ENCODE assay signal across 8 mouse cellular contexts in genomic region chr11:78952467-78952866, GRCm38 (mm10). TPM values are rescaled to one million over a fixed set of nuclear protein-coding genes. Genes with fewer than 3 reads are reported as not detected.
DNase-seq lines count a peak whose midpoint lies in the region; ATAC-seq lines count a peak whose summit lies in the region.

No protein-coding gene starts in this region.

- peaks cover 18% of the 10 kb centered on the region for H3K27me3 ChIP-seq in hindbrain, embryonic 15.5 days
- H3K27me3 ChIP-seq in midbrain, embryonic 14.5 days (ENCODE audit: control insufficient read depth, insufficient read depth, low read length), result peaks cover 13% of the 10 kb centered on the region; the same call in 1 of the 2 replicates

- WGBS in hindbrain, embryonic 15.5 days, result 7% methylated on average over 17 of the region's 17 CpGs
- 7% methylated on average over 17 of the region's 17 CpGs for WGBS in midbrain, embryonic 14.5 days

- peak overlapping the region; percentile 52 for H3K4me2 ChIP-seq in hindbrain, embryonic 15.5 days
- H3K4me2 ChIP-seq in midbrain, embryonic 14.5 days (ENCODE audit: low read length), result peak overlapping the region; percentile 43

- H3K4me3 ChIP-seq in hindbrain, embryonic 15.5 days, result peak overlapping the region; percentile 24
- H3K4me3 ChIP-seq in midbrain, embryonic 14.5 days (replicated peaks; ENCODE audit: low read depth, low read length), result peak overlapping the region; percentile 13; the same call in 1 of the 2 replicates

- no peaks in the 10 kb centered on the region for H3K9me3 ChIP-seq in hindbrain, embryonic 15.5 days
- no peaks in the 10 kb centered on the region for H3K9me3 ChIP-seq in midbrain, embryonic 14.5 days (ENCODE audit: control insufficient read depth, low read length)

- H3K4me1 ChIP-seq in hindbrain, embryonic 15.5 days (replicated peaks), result peaks cover 3% of the 10 kb centered on the region; the same call in 1 of the 2 replicates
- H3K4me1 ChIP-seq in midbrain, embryonic 14.5 days (ENCODE audit: control insufficient read depth, insufficient read depth, low read length), result peaks cover 3% of the 10 kb centered on the region; the same call in 1 of the 2 replicates

- H3K27ac ChIP-seq in hindbrain, embryonic 15.5 days (replicated peaks), result no peak overlapping the region
- H3K27ac ChIP-seq in midbrain, embryonic 14.5 days (replicated peaks; ENCODE audit: low read depth, low read length), result no peak overlapping the region

- no peak overlapping the region for H3K9ac ChIP-seq in hindbrain, embryonic 15.5 days
- no peak overlapping the region for H3K9ac ChIP-seq in midbrain, embryonic 14.5 days (replicated peaks; ENCODE audit: low read length)

- ATAC-seq in hindbrain, embryonic 15.5 days (ENCODE audit: low FRiP score, low read depth), result no peak
- ATAC-seq in midbrain, embryonic 14.5 days (ENCODE audit: low FRiP score, low TSS enrichment), result no peak

- DNase-seq in gastrocnemius, postnatal 10 days, result peak; percentile 53
- DNase-seq in gastrocnemius, adult 18-20 months (ENCODE audit: low spot score), result no peak
- peak; percentile 27 for DNase-seq in 416B (ENCODE audit: low read depth)
- peak; percentile 74 for DNase-seq in embryo, embryonic 10.5 days (ENCODE audit: low spot score)
- DNase-seq in midbrain, embryonic 14.5 days, result peak; percentile 49
- no peak for DNase-seq in left cerebral cortex, adult 9 months (ENCODE audit: low spot score in 2 of 2)
- DNase-seq in cerebellum, postnatal 25 days, result no peak

- no peaks in the 10 kb centered on the region for H3K36me3 ChIP-seq in hindbrain, embryonic 15.5 days
- H3K36me3 ChIP-seq in midbrain, embryonic 14.5 days (ENCODE audit: control insufficient read depth, insufficient read depth, low read length), result no peaks in the 10 kb centered on the region

RNA-seq across cellular contexts. Expression of gene Nos2, which starts 31.9 kb away (rescaled TPM):
- total RNA-seq in gastrocnemius, postnatal 10 days (2021), result 1 to 10 TPM; 3.8 to 6.3 TPM
- total RNA-seq in gastrocnemius, adult 18-20 months (2021), result 1 to 10 TPM in 1 of 2 experiments, under 1 TPM in 1; 0.66 to 1.7 TPM
- polyA plus RNA-seq in hindbrain, embryonic 15.5 days (2015; fragmentation: Nextera tagmentation; extraction: Ambion mirVana), result 1.1 and 1.6 TPM in 2 replicates
- 0.85 and 1.3 TPM in 2 replicates for polyA plus RNA-seq in midbrain, embryonic 14.5 days (2014; fragmentation: Nextera tagmentation; extraction: Ambion mirVana)

RNA-seq across cellular contexts. Expression of gene Lgals9, which starts 32.3 kb away (rescaled TPM):
- total RNA-seq in gastrocnemius, postnatal 10 days (2021), result 10 to 100 TPM; 21.6 to 25.8 TPM
- total RNA-seq in gastrocnemius, adult 18-20 months (2021), result 1 to 10 TPM; 6.0 to 9.3 TPM
- 13.4 and 17.0 TPM in 2 replicates for polyA plus RNA-seq in hindbrain, embryonic 15.5 days (2015; fragmentation: Nextera tagmentation; extraction: Ambion mirVana)
- polyA plus RNA-seq in midbrain, embryonic 14.5 days (2014; fragmentation: Nextera tagmentation; extraction: Ambion mirVana), result 3.7 and 13.7 TPM in 2 replicates

Comparison
In these comparisons a context has a peak if more than half of its experiments do, and no peak if none do; other contexts are left out.
1. DNase-seq: peak in gastrocnemius, postnatal 10 days (single experiment), 416B (single experiment), embryo, embryonic 10.5 days (single experiment) and midbrain, embryonic 14.5 days (single experiment); none in gastrocnemius, adult 18-20 months (single experiment), left cerebral cortex, adult 9 months (0 of 2) and cerebellum, postnatal 25 days (0 of 2).